Mouse (Mus musculus): ENCODE data around the gene Hmg20b. TPM values are rescaled to one million over a fixed set of nuclear protein-coding genes. Genes with fewer than 3 reads are reported as not detected.

The Hmg20b gene
- total RNA-seq, 1 experiment from 2014 or later = 33.2 TPM

Other genes starting within 250 kb of the Hmg20b start
- 56.2 and 61.8 TPM in 2 replicates for gene Map2k2, start 244.6 kb downstream of the Hmg20b start, total RNA-seq (2017)
- gene Zbtb7a, start 215.3 kb downstream of the Hmg20b start, total RNA-seq (2017) = 13.1 and 14.5 TPM in 2 replicates
- 8.4 and 17.5 TPM in 2 replicates for gene Pias4, start 182.6 kb downstream of the Hmg20b start, total RNA-seq (2017)
- 1,623 and 1,948 TPM in 2 replicates for gene Eef2, start 173.8 kb downstream of the Hmg20b start, total RNA-seq (2017)
- 14.3 and 29.8 TPM in 2 replicates for gene Dapk3, start 167.5 kb downstream of the Hmg20b start, total RNA-seq (2017)
- not detected in 2 replicates for gene 4930442H23Rik, start 166.6 kb downstream of the Hmg20b start, total RNA-seq (2017)
- not detected in 2 replicates for gene Nmrk2, start 148.4 kb downstream of the Hmg20b start, total RNA-seq (2017)
- not detected in 2 replicates for gene Atcay, start 119.6 kb downstream of the Hmg20b start, total RNA-seq (2017)
- 0.19 TPM in 1 of 2 replicates, not detected in the other for gene Zfr2, start 117.3 kb downstream of the Hmg20b start, total RNA-seq (2017)
- gene Matk, start 97.5 kb downstream of the Hmg20b start, total RNA-seq (2017) = 19.7 and 20.3 TPM in 2 replicates
- 132 and 198 TPM in 2 replicates for gene Mrpl54, start 83.5 kb downstream of the Hmg20b start, total RNA-seq (2017)
- gene Apba3, start 83.5 kb downstream of the Hmg20b start, total RNA-seq (2017) = 12.1 and 14.5 TPM in 2 replicates
- gene Tjp3, start 58.9 kb downstream of the Hmg20b start, total RNA-seq (2017) = 3.5 and 4.4 TPM in 2 replicates
- 24.4 and 36.8 TPM in 2 replicates for gene Pip5k1c, start 57.5 kb downstream of the Hmg20b start, total RNA-seq (2017)
- gene Cactin, start 29.4 kb downstream of the Hmg20b start, total RNA-seq (2017) = 27.9 and 35.1 TPM in 2 replicates
- gene Tbxa2r, start 21.7 kb downstream of the Hmg20b start, total RNA-seq (2017) = 3.4 and 4.2 TPM in 2 replicates
- gene Gipc3, start 7.2 kb downstream of the Hmg20b start, total RNA-seq (2017) = not detected in 2 replicates
- gene Mfsd12, start 7.0 kb upstream of the Hmg20b start, total RNA-seq (2017) = 8.7 and 17.4 TPM in 2 replicates
- gene 4930404N11Rik, start 15.3 kb upstream of the Hmg20b start, total RNA-seq (2017) = 0.23 TPM in 1 of 2 replicates, not detected in the other
- gene Fzr1, start 28.0 kb upstream of the Hmg20b start, total RNA-seq (2017) = 21.9 and 24.8 TPM in 2 replicates
- gene Dohh, start 33.9 kb upstream of the Hmg20b start, total RNA-seq (2017) = 34.7 and 50.7 TPM in 2 replicates
- gene Gm48551, start 34.0 kb upstream of the Hmg20b start, total RNA-seq (2017) = 0.19 and 2.4 TPM in 2 replicates
- gene Gm48552, start 38.5 kb upstream of the Hmg20b start, total RNA-seq (2017) = 1.6 TPM in 1 of 2 replicates, not detected in the other
- gene Smim24, start 42.6 kb upstream of the Hmg20b start, total RNA-seq (2017) = 5.0 and 13.2 TPM in 2 replicates
- gene Nfic, start 105.2 kb upstream of the Hmg20b start, total RNA-seq (2017) = 13.7 and 18.2 TPM in 2 replicates
- gene Celf5, start 132.2 kb upstream of the Hmg20b start, total RNA-seq (2017) = 0.14 TPM in 1 of 2 replicates, not detected in the other
- gene Ncln, start 145.9 kb upstream of the Hmg20b start, total RNA-seq (2017) = 46.6 and 52.9 TPM in 2 replicates
- gene S1pr4, start 149.7 kb upstream of the Hmg20b start, total RNA-seq (2017) = 10.3 and 14.4 TPM in 2 replicates
- 30.6 and 39.1 TPM in 2 replicates for gene Gna15, start 173.7 kb upstream of the Hmg20b start, total RNA-seq (2017)
- gene Gna11, start 194.7 kb upstream of the Hmg20b start, total RNA-seq (2017) = 5.0 and 5.7 TPM in 2 replicates
- gene Aes, start 209.0 kb upstream of the Hmg20b start, total RNA-seq (2017) = 134 and 183 TPM in 2 replicates
- gene Tle2, start 224.1 kb upstream of the Hmg20b start, total RNA-seq (2017) = 1.5 and 3.3 TPM in 2 replicates

Data from common myeloid progenitor, adult 5-6 weeks (primary cell).